Mouse (Mus musculus): Measurements from ENCODE around the gene Ints2.

The Ints2 gene

GRCm38 (mm10) chr11:86174173-86174572 lies 83.2 kb downstream of the Ints2 start:
- peak; percentile 39 to 42 for DNase-seq (ENCODE audit: low spot score in 2 of 2)

GRCm38 (mm10) chr11:86170743-86171142 lies 86.6 kb downstream of the Ints2 start:
- DNase-seq (ENCODE audit: low spot score in 2 of 2): no peak

All from spleen, postnatal 36 days (tissue).